Mouse (Mus musculus): ENCODE results near the gene Gpc1.

The Gpc1 gene

DNA sequence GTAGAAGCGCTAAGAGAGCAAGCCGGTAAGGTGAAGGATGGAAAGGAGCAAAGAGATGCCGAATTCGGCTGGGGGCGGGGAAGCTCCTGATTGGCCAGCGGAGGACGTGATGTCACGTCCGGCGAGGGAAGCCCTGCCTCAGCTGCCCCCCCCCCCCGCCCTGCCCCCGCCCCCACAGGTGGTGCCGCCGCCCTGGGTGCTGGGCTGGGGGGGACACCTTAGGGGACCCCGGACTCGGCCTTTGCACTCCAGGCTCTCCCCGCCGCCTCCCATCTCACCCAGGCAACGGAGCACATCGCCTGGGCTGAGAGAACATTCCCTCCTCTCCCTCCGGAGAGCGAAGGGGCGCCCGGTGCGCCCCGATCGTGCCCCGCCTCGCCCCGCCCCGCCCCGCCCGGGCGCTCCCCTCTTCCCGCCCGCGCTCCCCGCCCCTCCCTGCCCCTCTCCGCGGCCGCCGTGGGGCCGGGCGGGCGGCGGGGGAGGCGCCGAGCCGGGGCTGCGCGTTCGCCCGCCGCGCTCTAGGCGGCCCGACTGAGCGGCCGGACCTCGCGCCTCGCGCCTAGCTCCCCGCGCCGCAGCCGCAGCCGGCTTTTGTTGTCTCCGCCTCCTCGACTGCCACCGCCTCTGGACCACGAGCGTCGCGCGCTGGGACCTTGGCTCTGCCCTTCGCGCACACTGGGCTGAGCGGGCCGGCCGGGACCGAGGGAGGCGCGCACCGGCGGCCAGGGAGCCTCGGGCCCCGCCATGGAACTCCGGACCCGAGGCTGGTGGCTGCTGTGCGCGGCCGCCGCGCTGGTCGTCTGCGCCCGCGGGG, at the start of gene Gpc1:
Gpc1 (plus strand) TSS at position 458 of the 814 bp plus-strand sequence.
- DNase-seq (ENCODE audit: low read depth, low spot score), result peak; percentile 96

DNA sequence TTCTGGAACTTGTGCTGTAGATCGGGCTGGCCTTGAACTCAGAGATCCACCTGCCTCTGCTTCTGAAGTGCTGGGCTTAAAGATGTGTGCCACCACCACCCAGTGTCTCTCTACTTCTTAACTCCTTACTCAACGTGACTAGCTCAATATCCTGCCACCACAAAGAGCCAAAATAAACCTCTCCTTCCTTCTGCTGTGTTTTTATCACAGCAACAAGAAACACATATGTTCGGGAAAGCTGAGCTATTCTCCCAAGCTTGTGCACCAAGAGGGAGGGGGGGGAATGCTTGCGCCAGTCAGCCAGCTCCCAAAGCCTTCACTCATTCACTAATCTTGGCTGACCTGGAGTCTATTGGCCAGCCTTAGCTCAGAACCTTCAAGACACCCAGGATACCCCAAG, 49.6 kb upstream of the Gpc1 start:
- DNase-seq (ENCODE audit: low read depth, low spot score), result peak; percentile 75

DNA sequence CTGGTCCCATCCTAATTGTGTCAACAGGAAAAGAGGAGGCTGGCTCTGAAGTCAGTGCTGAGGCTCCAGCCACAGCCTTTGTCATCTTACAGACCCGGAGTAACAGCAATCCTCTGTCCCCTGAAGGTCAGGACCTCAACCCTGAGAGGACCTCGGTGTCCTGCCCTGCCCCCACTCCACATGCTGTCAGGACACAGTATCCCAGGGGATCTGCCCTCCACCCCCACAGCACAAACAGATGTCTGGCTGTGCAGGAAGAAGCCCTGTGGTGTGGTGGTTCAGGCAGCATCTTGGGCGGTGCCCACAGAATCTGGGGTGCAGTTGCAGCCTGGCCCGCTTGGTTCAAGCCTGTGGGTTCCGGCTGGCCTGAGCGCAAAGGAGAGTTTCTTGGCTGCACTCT, 48.9 kb upstream of the Gpc1 start:
- DNase-seq (ENCODE audit: low read depth, low spot score), result no peak

- peak; percentile 65 for DNase-seq (ENCODE audit: low read depth, low spot score)
Measured at GRCm38 (mm10) chr1:92787221-92787620, 44.2 kb upstream of the Gpc1 start.

GRCm38 (mm10) chr1:92788049-92788448, 43.4 kb upstream of the Gpc1 start:
- no peak for DNase-seq (ENCODE audit: low read depth, low spot score)

DNA sequence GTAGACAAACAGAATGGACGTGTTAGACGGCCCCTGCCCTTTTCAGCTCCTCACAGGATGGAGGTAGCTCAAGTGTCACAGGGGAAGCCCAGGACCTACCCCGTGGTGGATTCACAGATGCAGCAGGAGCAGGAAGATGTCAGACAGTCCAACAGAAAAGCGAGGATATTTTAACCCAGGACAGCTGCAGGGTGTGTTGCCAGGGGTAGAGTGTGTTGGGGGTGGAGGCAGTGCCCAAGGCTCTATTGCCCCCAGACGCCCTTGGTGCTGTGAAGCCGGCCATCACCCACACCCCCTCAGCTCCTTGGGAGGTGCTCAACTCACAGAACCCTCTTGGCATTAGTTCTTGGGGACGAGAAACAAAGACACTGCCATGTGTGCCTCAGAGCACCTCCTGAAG, 40.8 kb upstream of the Gpc1 start:
- DNase-seq (ENCODE audit: low read depth, low spot score), result no peak

DNA sequence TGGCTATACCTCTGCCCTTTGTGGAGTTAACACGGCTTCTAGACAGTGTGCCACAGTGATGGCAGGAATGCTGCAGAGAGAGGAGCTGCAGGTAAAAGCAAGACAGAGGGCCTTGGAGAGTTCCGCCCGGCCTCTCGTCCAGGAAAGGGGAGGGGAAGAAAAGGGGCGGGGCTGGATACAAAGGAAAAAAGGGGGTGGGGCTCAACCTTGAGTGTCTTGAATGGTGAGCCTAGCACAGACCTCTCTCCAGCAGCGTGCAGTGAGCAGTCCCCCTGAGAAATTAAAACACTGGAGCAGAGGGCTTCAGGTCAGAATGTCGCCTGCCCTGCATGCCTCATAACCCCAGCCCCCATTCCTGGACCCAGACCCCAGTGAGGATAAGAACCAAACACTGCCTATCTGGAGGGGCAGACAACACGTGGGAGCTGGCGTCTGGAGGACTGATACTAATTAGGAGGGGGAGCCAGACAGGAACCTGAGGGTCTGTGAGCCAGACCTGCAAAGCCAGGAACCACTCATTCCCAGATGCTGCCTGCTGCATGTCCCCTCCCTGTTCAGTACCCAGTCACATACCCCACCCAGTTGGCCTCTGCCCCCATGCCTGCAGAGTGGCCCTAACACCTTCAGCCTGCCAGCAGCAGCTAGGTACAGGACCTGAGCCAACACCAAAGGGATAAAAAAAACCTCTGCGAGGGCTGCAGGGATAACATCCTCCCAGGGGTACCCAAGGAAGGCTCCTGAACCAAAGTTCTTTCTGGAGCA, 40.2 kb upstream of the Gpc1 start:
- DNase-seq (ENCODE audit: low read depth, low spot score), result no peak

GRCm38 (mm10) chr1:92793781-92794180, 37.7 kb upstream of the Gpc1 start:
- peak; percentile 70 for DNase-seq (ENCODE audit: low read depth, low spot score)

DNA sequence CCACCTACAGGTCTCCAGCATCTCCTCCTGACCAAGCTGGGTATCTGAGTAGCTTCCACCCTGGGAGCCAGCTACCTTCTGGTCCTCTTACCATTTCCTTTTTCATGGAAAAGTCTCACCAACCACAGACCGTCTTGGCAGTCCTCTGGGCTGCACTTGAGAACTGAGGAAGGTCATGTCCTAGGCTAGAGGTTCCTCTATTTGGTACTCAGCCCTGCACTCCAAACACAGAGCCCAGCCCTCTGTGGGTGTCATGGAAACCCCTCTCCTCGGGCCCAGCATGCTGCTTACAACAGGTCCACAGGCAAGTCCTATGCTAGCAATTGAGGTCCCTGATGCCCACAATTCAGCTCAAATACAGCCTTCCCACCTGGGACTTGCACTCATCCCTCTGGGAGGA, 33.0 kb upstream of the Gpc1 start:
- DNase-seq (ENCODE audit: low read depth, low spot score), result no peak

DNA sequence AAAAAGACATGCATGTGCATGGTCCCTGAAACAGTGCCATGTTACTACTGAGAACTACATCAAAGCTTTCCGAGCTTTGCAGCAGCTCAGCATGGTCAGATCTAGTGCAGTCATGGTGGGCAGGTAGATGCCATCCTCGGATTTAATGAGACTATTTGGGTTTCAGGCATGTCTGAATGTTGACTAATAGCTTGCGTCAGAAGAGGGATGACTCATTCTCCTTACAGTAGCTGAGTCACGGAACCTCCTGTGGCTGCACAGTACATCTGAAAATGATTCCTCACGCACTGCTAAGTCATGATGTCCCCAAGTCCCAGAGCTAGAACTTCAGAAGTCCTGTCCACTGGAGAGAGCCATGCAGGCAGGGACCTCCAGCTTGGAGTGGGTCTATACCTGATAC, 31.8 kb upstream of the Gpc1 start:
- DNase-seq (ENCODE audit: low read depth, low spot score), result peak; percentile 93

GRCm38 (mm10) chr1:92802362-92802761, 29.1 kb upstream of the Gpc1 start:
- DNase-seq (ENCODE audit: low read depth, low spot score), result no peak

GRCm38 (mm10) chr1:92803376-92803775, 28.1 kb upstream of the Gpc1 start:
- no peak for DNase-seq (ENCODE audit: low read depth, low spot score)

GRCm38 (mm10) chr1:92805181-92805580, 26.3 kb upstream of the Gpc1 start:
- no peak for DNase-seq (ENCODE audit: low read depth, low spot score)

DNA sequence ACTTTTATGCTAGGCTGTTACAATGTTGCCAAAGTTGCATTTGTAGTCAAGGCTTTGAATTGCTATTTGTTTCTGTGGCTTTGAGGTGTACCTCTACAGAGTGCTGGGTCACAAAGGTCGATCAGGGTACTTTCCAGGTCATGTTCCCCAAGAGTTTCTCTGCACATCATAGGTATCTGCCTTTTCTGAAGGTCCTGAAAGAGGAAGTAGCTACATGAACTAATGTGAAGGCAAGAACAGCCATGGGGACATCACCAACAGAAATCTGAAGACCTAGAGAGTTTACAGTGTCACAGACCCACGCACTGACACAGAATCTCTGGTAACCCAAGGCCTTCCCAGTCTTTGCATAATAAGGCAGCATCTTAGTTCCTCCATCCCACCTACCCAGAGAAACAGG, 25.6 kb upstream of the Gpc1 start:
- DNase-seq (ENCODE audit: low read depth, low spot score), result no peak

DNA sequence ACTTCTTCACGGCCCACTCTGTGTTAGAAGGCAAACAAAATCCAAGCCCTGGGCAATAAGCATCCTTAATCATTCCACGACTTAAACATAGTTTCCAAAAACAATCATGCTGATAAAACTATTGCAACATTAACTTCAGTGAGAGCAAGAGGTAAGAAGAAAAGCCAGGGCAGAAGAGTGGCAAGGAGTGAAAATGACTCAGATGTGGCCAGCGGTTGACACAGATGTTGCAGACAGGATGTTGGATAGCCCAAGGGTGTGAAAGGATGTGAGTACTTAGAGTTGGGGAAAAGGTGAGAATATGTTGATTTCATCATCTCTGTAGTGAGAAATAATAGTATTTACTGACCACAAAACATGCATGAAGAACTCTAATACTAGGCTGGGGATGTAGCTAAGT, 24.7 kb upstream of the Gpc1 start:
- DNase-seq (ENCODE audit: low read depth, low spot score), result no peak

DNA sequence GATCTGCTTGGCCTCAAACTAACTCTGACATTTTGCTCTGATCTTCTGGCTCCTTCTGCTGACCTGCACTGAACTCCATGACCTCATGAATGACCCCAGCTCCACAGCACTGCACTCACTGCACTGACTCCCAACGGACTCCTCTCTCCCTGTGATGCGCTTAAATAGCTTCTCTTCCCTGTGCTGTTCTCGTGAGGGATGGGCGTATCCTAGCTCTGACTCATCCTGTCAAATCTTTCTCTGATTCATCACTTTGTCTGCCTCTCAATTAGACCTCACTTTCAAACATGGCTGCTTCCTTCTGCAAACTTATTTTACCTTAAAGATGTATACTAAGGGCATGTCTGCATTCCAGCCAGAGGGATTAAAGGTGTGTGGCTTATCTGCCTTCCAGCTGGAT, 21.8 kb upstream of the Gpc1 start:
- DNase-seq (ENCODE audit: low read depth, low spot score), result no peak

- no peak for DNase-seq (ENCODE audit: low read depth, low spot score)
Measured at GRCm38 (mm10) chr1:92814319-92814718, 17.1 kb upstream of the Gpc1 start.

- DNase-seq (ENCODE audit: low read depth, low spot score), result no peak
Measured at GRCm38 (mm10) chr1:92815100-92815499, 16.3 kb upstream of the Gpc1 start.

DNA sequence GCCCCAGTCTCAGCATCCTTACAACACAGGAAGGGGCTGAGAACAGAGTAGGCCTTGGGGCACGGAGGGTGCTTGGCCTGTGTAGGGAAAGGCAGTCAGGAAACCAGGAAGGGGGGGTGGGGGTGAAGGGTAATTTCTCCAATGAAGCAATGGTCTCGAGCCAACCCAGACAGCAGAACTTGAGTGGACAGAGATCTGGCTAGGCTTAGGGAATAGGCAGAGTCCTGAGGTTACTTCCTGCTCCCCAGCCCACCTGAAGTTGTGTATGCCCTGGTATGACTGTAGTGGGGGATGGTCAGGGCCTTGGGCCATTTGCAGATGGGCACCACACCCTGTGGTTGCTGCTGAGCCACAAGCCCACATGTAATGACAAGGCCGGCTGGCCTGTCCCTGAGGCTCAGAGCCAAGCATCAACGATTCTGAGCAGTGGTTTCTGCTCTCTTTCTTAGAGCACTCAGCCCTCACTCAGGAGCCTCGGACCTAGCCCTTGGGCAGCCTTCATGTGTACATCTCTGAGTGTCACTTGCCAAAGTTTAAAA, 15.6 kb upstream of the Gpc1 start:
- DNase-seq (ENCODE audit: low read depth, low spot score), result no peak

DNA sequence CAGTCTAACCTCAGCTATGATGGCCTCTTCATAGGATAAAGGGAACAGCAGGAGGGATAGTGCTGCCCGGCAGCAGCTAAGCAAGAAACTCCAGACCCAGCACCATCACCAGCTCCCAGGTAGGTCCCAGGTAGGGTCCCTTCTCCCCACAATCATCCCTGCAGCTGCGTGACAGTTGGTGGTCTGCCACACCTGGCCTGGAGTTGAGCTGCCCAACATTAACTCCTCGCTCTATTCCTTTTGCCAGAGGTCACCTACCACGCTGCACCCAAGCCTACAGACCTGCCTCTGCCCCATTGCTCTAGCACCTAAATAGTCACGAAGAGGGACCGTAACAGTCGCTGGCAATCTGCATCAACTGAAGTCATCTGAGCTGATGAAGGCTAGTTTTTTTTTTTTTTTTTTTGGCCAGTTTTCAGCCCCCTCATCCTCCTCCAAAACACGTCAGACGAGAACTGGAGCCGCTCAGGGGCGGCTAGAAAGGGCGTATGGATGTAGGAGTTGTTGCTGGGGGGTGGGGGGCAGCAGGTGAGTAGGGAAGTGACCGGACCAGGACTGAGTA, 738 bp upstream of the Gpc1 start:
- no peak for DNase-seq (ENCODE audit: low read depth, low spot score)

- peak; percentile 73 for DNase-seq (ENCODE audit: low read depth, low spot score)
Measured at GRCm38 (mm10) chr1:92832011-92833010, 866 bp downstream of the Gpc1 start.

Measured in brain, adult 2 months (tissue).